In genomic region chr3:88603714-88604161, GRCm38 (mm10) we compare ENCODE assay signal across 1 mouse cellular context.
A peak's percentile ranks its signal among the peaks of the same experiment; 100 is the strongest.
TF ChIP-seq lines count a peak whose summit lies in the region.

No protein-coding gene starts in this region.

TF ChIP-seq in CH12.LX, 34 proteins besides CTCF, POLR2A, EP300 and RAD21:
- no peak for TF ChIP-seq USF2 (conservative IDR thresholded peaks at IDR 0.05; ENCODE audit: low read depth, low read length)
- peak; percentile 87 for TF ChIP-seq SMC3 (IDR thresholded peaks at IDR 0.05; ENCODE audit: low read depth, low read length)
- TF ChIP-seq IRF4 (IDR thresholded peaks at IDR 0.05; ENCODE audit: low read depth, low read length): peak; percentile 49; the same call in 1 of the 2 replicates
- 0 out of 2 replicates have a peak, but pooled peaks have one; percentile 41 for TF ChIP-seq MYC (IDR thresholded peaks at IDR 0.05; ENCODE audit: low read depth, low read length)
- TF ChIP-seq BHLHE40 (IDR thresholded peaks at IDR 0.05; ENCODE audit: low read depth, low read length): 0 out of 2 replicates have a peak, but pooled peaks have one; percentile 4
- TF ChIP-seq USF1 (IDR thresholded peaks at IDR 0.05; ENCODE audit: low read depth, low read length): no peak
TF ChIP-seq in CH12.LX: peak in this region for 4.
